Comparison of ENCODE assay signal across 8 mouse cellular contexts in the genomic region with DNA sequence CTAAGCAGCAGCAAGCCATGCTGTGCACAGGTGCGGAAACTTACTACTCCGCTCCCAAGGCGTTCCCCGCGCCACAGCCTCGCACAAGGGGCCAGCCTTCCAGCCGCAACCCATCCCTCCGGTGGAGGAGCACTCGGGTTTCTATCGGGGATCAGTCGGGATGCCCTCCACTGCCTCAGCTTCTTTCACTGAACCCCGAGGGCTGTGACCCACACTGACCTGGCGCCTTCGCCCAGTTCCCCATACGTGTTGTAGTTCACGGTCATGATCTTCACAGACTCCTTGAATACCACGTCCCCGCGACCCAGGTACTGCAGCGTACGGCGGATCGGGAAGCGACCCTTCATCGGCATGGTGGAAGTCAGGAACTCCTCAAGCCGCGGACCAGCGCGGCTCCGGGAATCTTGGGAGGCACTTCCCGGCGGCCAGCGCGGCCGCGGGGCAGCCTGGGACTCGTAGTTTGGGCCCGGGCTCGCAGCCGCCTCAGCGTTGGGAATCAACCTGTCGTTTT. TPM values are rescaled to one million over a fixed set of nuclear protein-coding genes. Genes with fewer than 3 reads are reported as not detected.
DNase-seq lines count a peak whose midpoint lies in the region; ATAC-seq lines count a peak whose summit lies in the region.

Gene Mrps25, minus strand, starts transcription at position 413 of the 511 bp plus-strand sequence.

- DNase-seq in adrenal gland, adult 2 months = peak; percentile 85
- peak; percentile 92 for DNase-seq in embryo, embryonic 11 days
- DNase-seq in gastrocnemius, postnatal 25 days = peak; percentile 61
- peak; percentile 56 to 80 for DNase-seq in left cerebral cortex, postnatal 10 days (ENCODE audit: extremely low spot score in 1 of 2, low spot score in 2 of 2)
- DNase-seq in right cerebral cortex, postnatal 25 days = peak; percentile 79
- peak; percentile 60 to 69 for DNase-seq in urinary bladder, postnatal 36 days (ENCODE audit: low spot score in 2 of 2)

- intact Hi-C loops in left cerebral cortex, postnatal 10 days (cut with DNase I) = loop anchor here (5.0 kb wide), 1 partner anchor 91 kb away; the partner anchor contains the start of gene Nr2c2

- ATAC-seq in inflammation-experienced regulatory T-cells, adult 6 months = peak; percentile 74
- peak; percentile 80 for ATAC-seq in megakaryocyte progenitor cell, adult 5-6 weeks (replicated peaks; ENCODE audit: poor library complexity)

RNA-seq across cellular contexts. Expression of gene Mrps25, which starts in this region (rescaled TPM):
- total RNA-seq in adrenal gland, adult 2 months (2021) = 10 to 100 TPM; 45.0 to 51.1 TPM
- 1.2 and 2.2 TPM in 2 replicates for polyA plus RNA-seq in adrenal gland, adult 2 months (2012; rRNA removed)
- 10 to 100 TPM; 35.6 to 37.6 TPM for total RNA-seq in gastrocnemius, postnatal 25 days (2021)
- 10 to 100 TPM; 40.1 to 68.0 (median 49.6) TPM for polyA plus RNA-seq in inflammation-experienced regulatory T-cells, adult 6 months (2017; shearing (Covaris generic))
- 10 to 100 TPM; 49.9 to 53.2 TPM for total RNA-seq in left cerebral cortex, postnatal 10 days (2021)
- total RNA-seq in megakaryocyte progenitor cell, adult 5-6 weeks (2015) = 57.4 and 63.5 TPM in 2 replicates
- total RNA-seq in megakaryocyte progenitor cell, adult 5-6 weeks (2017) = 60.5 and 70.8 TPM in 2 replicates

Comparison
In these comparisons a context has a peak if more than half of its experiments do, and no peak if none do; other contexts are left out.
1. Peak in every context shown above with its lines: DNase-seq and ATAC-seq.
2. RNA of gene Mrps25 (polyA plus RNA-seq): 40.1 to 68.0 TPM in inflammation-experienced regulatory T-cells, adult 6 months; 1.2 to 2.2 TPM in adrenal gland, adult 2 months; every median in the first group is over 10 times any median in the second.